Mouse (Mus musculus): ENCODE results near the gene Crbn.

- TF ChIP-seq POLR2A (IDR thresholded peaks at IDR 0.05; ENCODE audit: borderline replicate concordance, extremely low read depth, insufficient read depth, insufficient read length, poor library complexity, severe bottlenecking): no peak
- TF ChIP-seq CTCF (IDR thresholded peaks at IDR 0.05; ENCODE audit: borderline replicate concordance, extremely low read depth, insufficient read depth, insufficient read length): no peak
Measured at GRCm38 (mm10) chr6:106787138-106787537, 12.7 kb downstream of the Crbn start.

Measured in brain, embryonic 14.5 days (tissue).